Mouse (Mus musculus) lung, adult 2 months (tissue): ENCODE data around the gene Olfr374.

ENCODE experiments used
- CTCF ChIP-seq: fragments of 200-500 bp; IDR thresholded peaks from 2 replicates; pipeline ENCODE4 v1.5.1; 2011; ENCODE audit warnings: mild to moderate bottlenecking, low read length, control low read depth; ENCODE audit not compliant: insufficient read depth
- POLR2A ChIP-seq: fragments of 200-500 bp; IDR thresholded peaks from 2 replicates; pipeline ENCODE4 v1.6.1; 2011; ENCODE audit warnings: low read depth, mild to moderate bottlenecking, control low read depth, low read length, borderline replicate concordance; ENCODE audit errors: extremely low read depth

- no peak for TF ChIP-seq POLR2A
- TF ChIP-seq CTCF, result no peak
Observed at GRCm38 (mm10) chr8:72084744-72085143, 22.1 kb upstream of the Olfr374 start.
